Mouse (Mus musculus) central nervous system, embryonic 11.5 days (tissue): ENCODE measurements around the gene Pkd2. TPM values are rescaled to one million over a fixed set of nuclear protein-coding genes. Genes with fewer than 3 reads are reported as not detected.

Source experiments
- polyA plus RNA-seq: library from polyadenylated mRNA; depleted of rRNA; stranded (reverse); fragments of >200 nt; gene quantifications from 2 replicates; pipeline ENCODE4 v1.2.3, GENCODE M21; 2012; rRNA removed

Gene Pkd2
- polyA plus RNA-seq, result 39.0 and 48.9 TPM in 2 replicates

DNA sequence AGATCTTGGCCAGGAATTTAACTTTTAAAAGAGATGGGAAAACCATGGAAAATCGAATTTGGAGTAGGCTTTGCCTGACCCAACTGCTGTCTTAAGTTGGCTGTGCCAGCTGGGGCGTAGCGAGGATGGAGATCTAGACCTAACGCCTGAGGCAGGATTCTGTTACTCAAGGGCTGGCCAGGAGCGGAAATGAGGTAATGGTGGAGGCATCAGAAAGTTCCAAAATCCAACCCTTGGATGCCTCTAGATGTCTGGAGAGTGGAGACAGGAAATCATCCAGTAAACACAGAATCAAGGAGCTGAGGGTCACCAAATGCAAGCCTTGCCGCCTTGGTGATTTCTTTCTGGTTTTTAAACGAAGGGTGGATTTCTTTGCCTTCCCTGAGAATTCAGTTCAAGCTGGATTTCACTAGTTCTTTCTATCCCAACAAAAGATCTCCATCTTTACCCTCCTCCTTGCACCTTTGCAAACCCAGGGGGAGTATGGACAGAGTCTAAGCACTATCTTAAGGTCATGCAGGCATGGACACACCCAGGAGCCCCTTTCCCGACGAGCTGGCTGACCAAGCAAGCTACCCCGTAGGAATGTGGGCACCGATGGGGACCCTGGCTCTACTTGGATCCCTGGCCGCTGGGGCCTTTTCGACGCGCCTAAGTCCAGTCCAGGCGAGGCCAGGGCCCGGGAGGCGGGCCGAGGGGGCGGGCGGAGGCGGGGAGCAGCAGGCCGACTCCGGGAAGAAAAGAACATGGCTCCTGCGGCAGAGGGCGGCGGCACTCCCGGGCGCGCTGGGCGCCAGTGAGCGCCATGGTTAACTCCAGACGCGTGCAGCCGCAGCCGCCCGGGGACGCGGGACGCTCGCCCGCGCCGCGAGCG lies at the start of gene Pkd2:
Gene Pkd2 (plus strand): TSS at position 619 of the 874 bp plus-strand sequence.

GRCm38 (mm10) chr5:104434835-104435301 lies 24.4 kb upstream of the Pkd2 start, which contains the start of gene Spp1:
TSS of gene Spp1 (plus strand) at chr5:104435118.

DNA sequence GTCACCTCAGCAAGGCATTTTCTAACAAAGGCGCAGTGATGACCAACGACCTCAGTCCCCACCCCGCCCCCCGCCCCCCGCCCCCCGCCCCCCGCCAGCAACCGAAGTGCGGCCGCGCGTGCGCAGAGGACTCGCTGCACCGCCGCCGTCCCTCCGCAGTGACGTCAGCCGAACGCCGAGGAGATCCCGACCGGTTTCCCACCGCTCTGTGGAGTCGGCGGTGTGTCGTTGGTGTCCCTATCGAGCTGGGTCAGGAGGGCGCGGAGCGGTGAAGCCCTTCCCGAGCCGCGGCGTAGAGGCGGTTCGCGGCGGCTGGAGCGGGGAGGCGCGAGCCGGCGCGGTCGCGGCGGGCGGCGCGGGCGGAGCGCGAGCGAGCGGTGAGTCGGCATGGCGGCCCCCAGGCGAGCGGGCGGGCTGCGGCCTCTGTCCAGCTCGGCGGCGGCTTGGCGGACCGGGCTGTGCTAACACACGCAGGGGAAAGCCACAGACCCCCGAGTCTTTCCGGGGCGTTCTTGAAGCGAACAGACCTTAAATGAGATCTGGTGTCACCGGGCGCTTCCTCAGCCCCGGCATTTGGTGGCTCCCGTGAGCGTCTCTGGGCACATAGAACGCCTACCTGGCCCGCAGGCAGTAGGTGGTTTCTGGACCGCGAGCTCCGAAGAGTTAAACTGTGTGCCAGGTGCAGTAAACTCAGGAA lies 49.1 kb downstream of the Pkd2 start, which contains the start of gene BC005561:
Gene BC005561 (plus strand): TSS at position 158 of the 697 bp plus-strand sequence.

Other genes with a start within 250 kb of the Pkd2 start
- 0.02 and 0.12 TPM in 2 replicates for gene Ibsp, start 160.3 kb upstream of the Pkd2 start, polyA plus RNA-seq
- gene Mepe, start 134.1 kb upstream of the Pkd2 start, polyA plus RNA-seq, result not detected in 2 replicates
- gene Spp1, start 24.3 kb upstream of the Pkd2 start, polyA plus RNA-seq, result 4.4 and 6.9 TPM in 2 replicates
- 4.9 and 5.8 TPM in 2 replicates for gene BC005561, start 48.9 kb downstream of the Pkd2 start, polyA plus RNA-seq